Mouse (Mus musculus): ENCODE data around the gene Sesn1. TPM values are rescaled to one million over a fixed set of nuclear protein-coding genes. Genes with fewer than 3 reads are reported as not detected.
"Not testable (repeated sequence)": the region's sequence is repeated elsewhere in the genome, so short reads cannot be mapped to it uniquely, and the experiment has no call there.

Gene Sesn1
- polyA plus RNA-seq, 1 experiment from 2014 or later = 35.3 TPM

DNA sequence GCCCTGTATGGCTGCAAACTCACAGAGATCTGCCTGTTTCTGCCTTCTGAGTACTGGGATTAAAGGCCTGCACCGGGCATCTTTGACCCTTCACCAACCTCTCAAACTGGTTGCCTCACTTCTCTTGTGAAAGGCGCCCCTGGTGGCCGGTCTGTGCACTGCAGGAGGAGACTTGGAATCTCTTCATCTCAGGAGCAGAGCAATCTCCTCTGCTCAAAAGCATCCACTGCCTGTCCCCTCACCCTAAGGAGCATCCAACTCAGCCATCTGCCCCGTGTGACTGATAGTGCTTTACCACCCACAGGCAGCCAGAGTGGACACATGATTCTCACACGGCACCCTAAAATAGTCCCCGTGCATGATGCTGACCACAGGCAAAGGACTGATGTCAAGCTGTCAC is 123.8 kb downstream of the Sesn1 start:
- Histone ChIP-seq H3K27me3 (ENCODE audit: insufficient read depth, low read length) (no peaks in the 10 kb centered on the region), H3K4me1 (replicated peaks; ENCODE audit: insufficient read depth, low read length) (peaks cover 19% of the 10 kb centered on the region), H3K9ac (ENCODE audit: low read depth, low read length) (no peak overlapping the region), H3K36me3 (ENCODE audit: insufficient read depth, low read length) (no peaks in the 10 kb centered on the region), H3K4me2 (ENCODE audit: low read length) (no peak overlapping the region), H3K4me3 (replicated peaks; ENCODE audit: low read depth, low read length) (no peak overlapping the region), H3K9me3 (replicated peaks; ENCODE audit: low read length) (no peaks in the 10 kb centered on the region), H3K27ac (no peak overlapping the region)
- ATAC-seq (replicated peaks; ENCODE audit: low FRiP score, low read depth) = no peak
- DNase-seq (ENCODE audit: low spot score) = no peak
- TF ChIP-seq CTCF (IDR thresholded peaks at IDR 0.05; ENCODE audit: low read depth) = peak; percentile 68
- WGBS = 53% methylated on average over 6 of the region's 6 CpGs

DNA sequence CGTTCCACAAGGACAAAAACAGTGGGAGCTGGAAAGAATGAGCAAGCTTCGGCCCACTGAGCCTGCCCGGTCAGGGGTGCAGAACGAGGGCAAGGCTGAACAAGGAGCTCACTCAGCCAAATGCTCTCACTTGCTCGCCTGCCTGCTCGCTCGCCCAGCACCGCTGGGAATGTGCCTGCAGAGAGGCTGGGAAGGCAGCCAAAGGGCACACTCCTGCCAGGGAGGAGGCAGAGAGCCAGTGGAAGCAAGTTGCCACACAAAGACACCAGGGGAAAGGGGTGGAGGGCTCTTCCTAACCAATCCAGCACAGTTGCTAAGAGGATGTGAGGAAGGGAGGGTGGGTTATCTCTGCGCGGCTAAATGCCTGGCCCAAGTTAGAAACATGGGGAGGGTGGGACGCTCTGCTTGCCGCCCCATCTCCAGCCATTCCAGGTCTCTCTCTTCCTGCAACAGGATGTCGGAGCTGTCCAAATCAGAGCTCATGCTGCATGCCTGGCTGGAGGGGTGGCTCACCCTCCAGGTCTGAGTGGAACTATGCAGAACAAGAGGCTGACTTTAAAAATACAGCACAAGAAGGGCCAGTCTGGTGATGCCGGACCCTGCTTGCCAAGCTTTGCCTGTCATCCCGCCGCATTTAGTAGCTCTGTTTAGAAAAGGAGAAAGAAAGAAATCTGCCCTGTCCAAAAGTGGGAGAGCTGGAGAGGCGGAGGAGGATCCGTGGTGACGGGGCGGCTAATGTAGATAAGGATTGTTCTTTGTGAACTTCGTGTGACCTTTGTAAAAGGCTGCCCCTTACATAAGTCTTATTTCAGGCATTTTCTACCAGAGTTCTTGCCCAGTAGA is 125.1 kb downstream of the Sesn1 start:
- peaks cover 19% of the 10 kb centered on the region for H3K4me1 ChIP-seq (replicated peaks; ENCODE audit: insufficient read depth, low read length)
- no peaks in the 10 kb centered on the region for H3K9me3 ChIP-seq (replicated peaks; ENCODE audit: low read length)
- H3K9ac ChIP-seq (ENCODE audit: low read depth, low read length) = no peak overlapping the region
- peak; percentile 75 for ATAC-seq (replicated peaks; ENCODE audit: low FRiP score, low read depth)
- H3K27ac ChIP-seq = peak overlapping the region; percentile 81
- DNase-seq (ENCODE audit: low spot score) = peak; percentile 81
- peak overlapping the region; percentile 48 for H3K4me2 ChIP-seq (ENCODE audit: low read length)
- 4% methylated on average over 21 of the region's 21 CpGs for WGBS
- H3K36me3 ChIP-seq (ENCODE audit: insufficient read depth, low read length) = no peaks in the 10 kb centered on the region
- no peak for TF ChIP-seq CTCF (IDR thresholded peaks at IDR 0.05; ENCODE audit: low read depth)
- H3K4me3 ChIP-seq (replicated peaks; ENCODE audit: low read depth, low read length) = 0 out of 2 replicates have a peak overlapping the region, but pooled peaks have one; percentile 5
- no peaks in the 10 kb centered on the region for H3K27me3 ChIP-seq (ENCODE audit: insufficient read depth, low read length)

DNA sequence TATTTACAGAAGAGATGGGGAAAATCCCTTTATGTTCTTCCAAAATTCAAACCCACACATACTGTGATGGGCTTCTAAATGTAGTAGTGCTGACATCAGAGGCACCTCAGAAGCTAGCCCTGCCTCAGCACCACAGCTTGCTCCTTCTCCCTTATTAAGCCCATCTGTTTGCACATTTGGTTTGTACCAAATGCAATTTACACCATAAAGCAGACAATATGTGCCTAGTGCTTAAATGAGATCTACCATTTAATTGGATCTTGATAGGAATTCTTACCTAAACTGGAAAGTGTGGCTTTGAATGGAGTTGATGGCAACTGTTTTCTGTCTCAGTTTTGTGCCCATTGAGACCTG is 125.7 kb downstream of the Sesn1 start:
- no peaks in the 10 kb centered on the region for H3K9me3 ChIP-seq (replicated peaks; ENCODE audit: low read length)
- ATAC-seq (replicated peaks; ENCODE audit: low FRiP score, low read depth) = no peak
- H3K27ac ChIP-seq = peak overlapping the region; percentile 81
- TF ChIP-seq CTCF (IDR thresholded peaks at IDR 0.05; ENCODE audit: low read depth) = no peak
- no peaks in the 10 kb centered on the region for H3K36me3 ChIP-seq (ENCODE audit: insufficient read depth, low read length)
- H3K9ac ChIP-seq (ENCODE audit: low read depth, low read length) = no peak overlapping the region
- H3K4me3 ChIP-seq (replicated peaks; ENCODE audit: low read depth, low read length) = no peak overlapping the region
- H3K4me1 ChIP-seq (replicated peaks; ENCODE audit: insufficient read depth, low read length) = peaks cover 19% of the 10 kb centered on the region
- peak overlapping the region; percentile 48; the same call in 1 of the 2 replicates for H3K4me2 ChIP-seq (ENCODE audit: low read length)
- no peak for DNase-seq (ENCODE audit: low spot score)
- no peaks in the 10 kb centered on the region for H3K27me3 ChIP-seq (ENCODE audit: insufficient read depth, low read length)

DNA sequence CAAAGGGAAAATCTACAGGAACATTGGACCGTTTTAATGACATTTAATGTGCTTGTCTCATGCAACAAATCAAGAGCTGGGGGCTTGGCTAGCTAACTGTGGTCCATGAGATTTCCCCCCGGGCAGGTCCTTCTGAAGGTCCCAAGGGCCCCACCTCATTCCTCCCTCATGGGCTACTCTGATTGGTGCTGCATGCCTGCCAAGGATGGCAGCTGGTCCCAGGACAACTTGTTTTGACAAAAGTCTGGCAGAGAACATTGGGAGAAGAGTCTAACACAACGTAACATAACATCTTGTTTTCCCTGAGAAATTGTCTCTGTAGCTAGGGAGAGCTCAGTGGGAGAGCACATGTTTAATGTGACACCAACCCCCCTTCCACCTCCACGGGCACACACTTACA is 126.4 kb downstream of the Sesn1 start:
- Histone ChIP-seq H3K4me3 (replicated peaks; ENCODE audit: low read depth, low read length) (no peak overlapping the region), H3K9ac (ENCODE audit: low read depth, low read length) (no peak overlapping the region), H3K27ac (peak overlapping the region; percentile 81; the same call in 1 of the 2 replicates), H3K4me2 (ENCODE audit: low read length) (no peak overlapping the region), H3K9me3 (replicated peaks; ENCODE audit: low read length) (no peaks in the 10 kb centered on the region), H3K27me3 (ENCODE audit: insufficient read depth, low read length) (no peaks in the 10 kb centered on the region), H3K4me1 (replicated peaks; ENCODE audit: insufficient read depth, low read length) (peaks cover 19% of the 10 kb centered on the region), H3K36me3 (ENCODE audit: insufficient read depth, low read length) (no peaks in the 10 kb centered on the region)
- 34% methylated on average over 4 of the region's 4 CpGs for WGBS
- TF ChIP-seq CTCF (IDR thresholded peaks at IDR 0.05; ENCODE audit: low read depth) = no peak
- ATAC-seq (replicated peaks; ENCODE audit: low FRiP score, low read depth) (no peak), DNase-seq (ENCODE audit: low spot score) (peak; percentile 37)

DNA sequence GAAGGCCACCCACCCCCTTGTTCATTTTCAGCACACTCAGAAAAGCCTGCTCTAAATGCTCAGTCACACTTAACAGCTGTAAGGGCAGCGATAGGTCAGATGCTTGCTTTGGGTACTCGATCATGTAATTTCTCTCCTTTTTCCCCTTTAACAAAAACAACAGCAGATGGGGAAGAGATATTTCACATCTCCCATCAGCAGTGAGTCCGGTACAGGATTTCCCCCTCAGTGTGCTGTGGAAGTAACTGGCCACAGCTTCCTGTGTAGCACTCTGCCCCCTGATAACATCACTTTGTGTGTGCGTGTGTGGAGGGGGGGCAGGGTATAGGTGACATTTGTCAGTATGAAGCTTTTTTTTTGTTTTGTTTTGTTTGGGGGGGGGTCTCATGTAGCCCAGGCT is 127.4 kb downstream of the Sesn1 start:
- no peak overlapping the region for H3K27ac ChIP-seq

DNA sequence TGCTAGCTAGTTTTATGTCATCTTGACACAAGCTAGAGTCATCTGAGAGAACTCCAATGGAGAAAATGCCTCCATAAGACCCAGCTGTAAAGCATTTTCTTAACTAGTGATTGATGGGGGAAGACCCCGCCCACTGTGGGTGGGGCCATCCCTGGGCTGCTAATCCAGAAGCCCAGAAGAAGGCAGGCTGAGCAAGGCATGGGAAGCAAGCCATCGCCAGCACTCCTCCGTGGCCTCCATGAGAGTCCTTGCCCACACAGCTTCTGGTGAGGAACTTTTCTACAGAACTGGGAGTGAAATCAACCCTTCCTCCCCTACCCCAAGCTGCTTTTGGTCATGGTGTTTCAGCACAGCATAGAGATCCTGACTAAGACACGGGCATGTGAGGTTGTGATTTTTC is 129.4 kb downstream of the Sesn1 start:
- ATAC-seq (replicated peaks; ENCODE audit: low FRiP score, low read depth) = no peak
- no peak for TF ChIP-seq CTCF (IDR thresholded peaks at IDR 0.05; ENCODE audit: low read depth)
- no peak overlapping the region for H3K27ac ChIP-seq
- H3K4me3 ChIP-seq (replicated peaks; ENCODE audit: low read depth, low read length) = no peak overlapping the region
- no peak overlapping the region for H3K9ac ChIP-seq (ENCODE audit: low read depth, low read length)
- no peaks in the 10 kb centered on the region for H3K27me3 ChIP-seq (ENCODE audit: insufficient read depth, low read length)
- H3K36me3 ChIP-seq (ENCODE audit: insufficient read depth, low read length) = no peaks in the 10 kb centered on the region
- no peaks in the 10 kb centered on the region for H3K9me3 ChIP-seq (replicated peaks; ENCODE audit: low read length)
- 75% methylated on average over 4 of the region's 4 CpGs for WGBS
- H3K4me1 ChIP-seq (replicated peaks; ENCODE audit: insufficient read depth, low read length) = peaks cover 19% of the 10 kb centered on the region
- no peak for DNase-seq (ENCODE audit: low spot score)
- no peak overlapping the region for H3K4me2 ChIP-seq (ENCODE audit: low read length)

More for the DNA sequence above, 127.4 kb downstream of the Sesn1 start:
- Histone ChIP-seq H3K36me3 (ENCODE audit: insufficient read depth, low read length) (no peaks in the 10 kb centered on the region), H3K9me3 (replicated peaks; ENCODE audit: low read length) (no peaks in the 10 kb centered on the region), H3K27me3 (ENCODE audit: insufficient read depth, low read length) (no peaks in the 10 kb centered on the region), H3K9ac (ENCODE audit: low read depth, low read length) (no peak overlapping the region), H3K4me3 (replicated peaks; ENCODE audit: low read depth, low read length) (no peak overlapping the region), H3K4me2 (ENCODE audit: low read length) (no peak overlapping the region), H3K4me1 (replicated peaks; ENCODE audit: insufficient read depth, low read length) (peaks cover 19% of the 10 kb centered on the region)
- DNase-seq (ENCODE audit: low spot score) = peak; percentile 52
- no peak for ATAC-seq (replicated peaks; ENCODE audit: low FRiP score, low read depth)
- no peak for TF ChIP-seq CTCF (IDR thresholded peaks at IDR 0.05; ENCODE audit: low read depth)
- WGBS = 27% methylated on average over 4 of the region's 4 CpGs

DNA sequence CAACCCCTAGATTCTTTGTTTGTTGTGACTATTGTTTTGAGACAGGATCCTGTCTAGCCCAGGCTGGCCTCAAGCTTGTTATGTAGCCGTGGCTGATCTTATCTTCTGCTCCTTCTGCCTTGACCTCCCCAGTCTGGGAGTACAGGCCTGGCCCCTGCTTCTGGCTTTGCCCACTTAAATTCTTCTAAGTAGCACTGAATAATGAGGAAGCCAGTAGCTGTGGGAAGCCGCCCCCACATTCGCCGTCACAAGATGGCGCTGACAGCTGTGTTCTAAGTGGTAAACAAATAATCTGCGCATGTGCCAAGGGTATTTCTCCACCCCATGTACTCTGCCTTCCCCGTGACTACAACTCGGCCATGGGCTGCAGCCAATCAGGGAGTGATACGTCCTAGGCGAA is 142.6 kb downstream of the Sesn1 start:
- H3K27me3 ChIP-seq (ENCODE audit: insufficient read depth, low read length); H3K36me3 ChIP-seq (ENCODE audit: insufficient read depth, low read length); H3K9me3 ChIP-seq (replicated peaks; ENCODE audit: low read length); DNase-seq (ENCODE audit: low spot score); H3K4me2 ChIP-seq (ENCODE audit: low read length); H3K9ac ChIP-seq (ENCODE audit: low read depth, low read length); H3K4me1 ChIP-seq (replicated peaks; ENCODE audit: insufficient read depth, low read length); ATAC-seq (replicated peaks; ENCODE audit: low FRiP score, low read depth); H3K27ac ChIP-seq; H3K4me3 ChIP-seq (replicated peaks; ENCODE audit: low read depth, low read length): not testable (repeated sequence)
- 93% methylated on average over 6 of the region's 10 CpGs for WGBS

All from kidney, postnatal 0 days (tissue).